8 mouse cellular contexts compared by ENCODE assay signal in genomic region chr5:110979861-110980346, GRCm38 (mm10).
A peak's percentile ranks its signal among the peaks of the same experiment; 100 is the strongest.
DNase-seq lines count a peak whose midpoint lies in the region; ATAC-seq and TF ChIP-seq lines count a peak whose summit lies in the region.

No protein-coding gene starts in this region.

- H3ac ChIP-seq in myocyte (ENCODE audit: control insufficient read depth, insufficient read length): peak overlapping the region; percentile 83

- peak; percentile 27 to 37 for DNase-seq in layer of hippocampus, postnatal 10 days (ENCODE audit: low spot score in 2 of 2)
- DNase-seq in layer of hippocampus, adult 11-12 months (ENCODE audit: low spot score): no peak
- DNase-seq in cerebellum, postnatal 36 days: peak; percentile 13 to 23
- DNase-seq in gonadal fat pad, adult 2 months (ENCODE audit: low read depth): peak; percentile 72
- DNase-seq in liver, embryonic 11.5 days (ENCODE audit: low spot score): peak; percentile 46
- peak; percentile 26 for DNase-seq in thymus, adult 2 months

- TF ChIP-seq POLR2A in myocyte (IDR thresholded peaks at IDR 0.05; ENCODE audit: insufficient read length, low read depth): peak; percentile 13
- no peak for TF ChIP-seq POLR2A in thymus, adult 2 months (IDR thresholded peaks at IDR 0.05; ENCODE audit: control insufficient read depth, extremely low read depth, insufficient read depth, low read length, poor library complexity)

- 2% methylated on average over 14 of the region's 14 CpGs for WGBS in liver, embryonic 11.5 days
- under 1% methylated on average over 14 of the region's 14 CpGs for WGBS in thymus, adult 2 months

- no peaks in the 10 kb centered on the region for H3K9me3 ChIP-seq in liver, embryonic 11.5 days (ENCODE audit: control insufficient read depth, low read length)

- peak; percentile 78 for ATAC-seq in inflammation-experienced regulatory T-cells, adult 6 months
- no peak for ATAC-seq in liver, embryonic 11.5 days (replicated peaks; ENCODE audit: low FRiP score)

- peak overlapping the region; percentile 65 for H3K4me3 ChIP-seq in liver, embryonic 11.5 days (ENCODE audit: low read depth, low read length)
- peak overlapping the region; percentile 51 for H3K4me3 ChIP-seq in myocyte
- H3K4me3 ChIP-seq in thymus, adult 2 months (ENCODE audit: control insufficient read depth, insufficient read depth, low read length): peak overlapping the region; percentile 20

- TF ChIP-seq CTCF in thymus, adult 2 months (IDR thresholded peaks at IDR 0.05; ENCODE audit: borderline replicate concordance, control insufficient read depth, extremely low read depth, insufficient read depth, low read length, poor library complexity): no peak

- H3K9ac ChIP-seq in liver, embryonic 11.5 days (ENCODE audit: low read depth, low read length): peak overlapping the region; percentile 65

- H3K4me1 ChIP-seq in liver, embryonic 11.5 days (replicated peaks; ENCODE audit: control insufficient read depth, insufficient read depth, low read length): peaks cover 3% of the 10 kb centered on the region; the same call in 1 of the 2 replicates
- no peaks in the 10 kb centered on the region; the same call in 1 of the 2 replicates for H3K4me1 ChIP-seq in thymus, adult 2 months (replicated peaks; ENCODE audit: control insufficient read depth, insufficient read depth, low read length)

- peaks cover 11% of the 10 kb centered on the region for H3K79me2 ChIP-seq in myocyte (ENCODE audit: control insufficient read depth, insufficient read depth)

- no peak overlapping the region for H3K27ac ChIP-seq in liver, embryonic 11.5 days (ENCODE audit: low read depth, low read length)
- no peak overlapping the region for H3K27ac ChIP-seq in thymus, adult 2 months (ENCODE audit: control insufficient read depth, insufficient read depth, low read length)

- H3K27me3 ChIP-seq in liver, embryonic 11.5 days (replicated peaks; ENCODE audit: control insufficient read depth, insufficient read depth, low read length): peaks cover 36% of the 10 kb centered on the region
- H3K27me3 ChIP-seq in myocyte (ENCODE audit: control insufficient read depth, insufficient read depth, insufficient read length): no peaks in the 10 kb centered on the region
- H3K27me3 ChIP-seq in thymus, adult 2 months (ENCODE audit: control insufficient read depth, insufficient read depth, low read length): peaks cover 2% of the 10 kb centered on the region; the same call in 1 of the 2 replicates

- H3K36me3 ChIP-seq in liver, embryonic 11.5 days (ENCODE audit: control insufficient read depth, insufficient read depth, low read length): no peaks in the 10 kb centered on the region
- no peaks in the 10 kb centered on the region for H3K36me3 ChIP-seq in myocyte (ENCODE audit: control insufficient read depth, insufficient read depth)
- H3K36me3 ChIP-seq in thymus, adult 2 months (ENCODE audit: control insufficient read depth, insufficient read depth, low read length): no peaks in the 10 kb centered on the region

- peak overlapping the region; percentile 77 for H3K4me2 ChIP-seq in liver, embryonic 11.5 days
- H3K4me2 ChIP-seq in myocyte (ENCODE audit: low read depth): peak overlapping the region; percentile 56

TF ChIP-seq in myocyte, 11 proteins besides CTCF, POLR2A, EP300 and RAD21:
- TF ChIP-seq REST (IDR thresholded peaks at IDR 0.05; ENCODE audit: insufficient read depth, insufficient read length) (no peak), MYOD1 (IDR thresholded peaks at IDR 0.05; ENCODE audit: control insufficient read depth in 1 of 3, insufficient read length in 2 of 3, low read depth in 2 of 3) (peak in 2 of 3 experiments; percentile 66 to 80), SRF (IDR thresholded peaks at IDR 0.05; ENCODE audit: control insufficient read depth, insufficient read length, low read depth) (peak; percentile 20), MAX (IDR thresholded peaks at IDR 0.05; ENCODE audit: low read depth) (no peak), MYOG (IDR thresholded peaks at IDR 0.05; ENCODE audit: control insufficient read depth in 1 of 3, insufficient read depth in 1 of 3, insufficient read length in 2 of 3, low read depth in 2 of 3) (peak; percentile 41 to 74 (median 48))
